Mouse (Mus musculus) urinary bladder, adult 18-20 months (tissue): Measurements from ENCODE around the gene 4931423N10Rik.
"Not testable (repeated sequence)": the region's sequence is repeated elsewhere in the genome, so short reads cannot be mapped to it uniquely, and the experiment has no call there.

Experiments
- DNase-seq, 2 experiments: peaks; one replicate each; pipeline ENCODE4 v3.0.0; 2022; ENCODE audit warnings: low spot score in 2 of 2, mixed read lengths in 2 of 2

4931423N10Rik gene

DNA sequence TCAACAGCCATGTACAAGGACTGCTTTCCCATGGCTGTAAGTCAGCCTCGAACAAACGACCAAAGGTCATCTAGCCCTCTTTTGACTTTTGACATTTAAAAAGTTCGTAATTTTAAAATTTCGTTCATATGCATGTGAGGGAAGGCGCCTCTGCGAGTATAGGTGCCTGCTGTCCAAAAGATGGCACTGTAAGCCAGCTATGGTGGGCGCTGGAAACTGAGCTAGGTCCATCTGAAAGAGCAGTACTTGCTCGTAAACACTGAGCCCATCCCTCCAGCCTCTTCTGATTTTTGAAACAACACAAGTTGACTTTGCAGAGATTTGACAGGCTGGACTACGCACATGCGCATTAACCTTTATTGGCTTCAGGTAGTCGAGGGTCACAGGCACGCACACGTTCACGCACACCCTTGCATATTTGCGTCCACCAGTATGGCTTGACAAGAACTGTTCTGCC, at the start of gene 4931423N10Rik:
4931423N10Rik (plus strand) TSS at position 407 of the 457 bp plus-strand sequence.
- DNase-seq: no peak

DNA sequence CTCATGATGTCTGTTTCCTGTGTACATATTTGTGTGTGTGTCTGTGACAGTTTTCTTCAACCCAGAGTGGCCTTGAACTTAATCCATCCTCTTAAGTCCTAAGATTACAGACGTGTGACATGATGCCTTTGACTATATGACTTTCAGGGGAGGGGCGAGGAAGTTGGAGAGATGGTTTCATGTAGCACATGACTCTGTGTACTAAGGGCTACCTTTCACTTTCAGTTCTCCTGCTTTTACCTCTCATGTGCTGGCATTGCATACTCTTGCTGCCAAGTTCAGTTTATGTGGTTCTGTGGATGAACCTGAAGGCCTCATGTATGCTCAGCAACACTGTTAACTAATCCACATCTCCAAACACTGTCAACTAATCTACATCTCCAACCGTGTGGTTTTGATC, 35.0 kb upstream of the 4931423N10Rik start:
- DNase-seq: no peak

GRCm38 (mm10) chr2:23194366-23194765, 12.9 kb upstream of the 4931423N10Rik start:
- no peak for DNase-seq

DNA sequence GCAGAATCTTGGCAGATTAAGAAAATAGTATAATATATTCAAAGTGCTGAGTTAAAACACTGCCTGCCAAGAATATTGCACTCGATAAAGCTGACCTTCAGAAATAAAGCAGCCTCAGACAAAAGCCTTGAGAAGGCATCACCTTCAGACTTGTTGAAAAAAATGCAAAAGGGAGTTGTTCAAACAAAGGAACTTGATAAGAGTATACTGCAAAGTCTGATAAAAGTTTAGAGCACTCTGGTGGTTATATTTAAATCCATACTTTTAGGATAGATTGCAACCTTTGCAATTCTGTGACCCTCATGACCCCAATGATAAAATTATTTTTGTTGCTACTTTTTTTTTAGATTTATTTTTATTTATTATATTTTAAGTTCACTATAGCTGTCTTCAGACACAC, 6.2 kb upstream of the 4931423N10Rik start:
- DNase-seq: no peak

- DNase-seq: no peak
Observed at GRCm38 (mm10) chr2:23202900-23203670, 4.2 kb upstream of the 4931423N10Rik start.

DNA sequence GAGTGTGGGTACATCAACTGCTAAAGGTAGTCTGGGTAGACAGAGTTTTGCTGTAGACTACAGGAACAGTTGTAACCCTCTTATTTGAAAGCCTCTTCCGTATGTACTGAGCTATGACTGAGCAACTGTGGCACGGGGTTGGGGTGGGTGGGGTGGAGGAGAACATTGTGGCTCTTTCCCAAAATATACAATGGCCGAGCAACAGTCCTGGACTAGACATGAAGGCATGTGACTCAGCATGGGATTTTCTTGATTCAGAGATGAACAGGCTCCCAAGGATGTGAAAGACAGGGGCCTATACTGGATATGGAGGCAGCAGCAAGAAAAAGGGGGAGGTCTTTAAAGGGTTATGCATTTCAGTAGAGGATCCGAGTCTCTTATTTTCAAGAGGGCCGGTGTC, 6.4 kb downstream of the 4931423N10Rik start:
- no peak for DNase-seq

DNA sequence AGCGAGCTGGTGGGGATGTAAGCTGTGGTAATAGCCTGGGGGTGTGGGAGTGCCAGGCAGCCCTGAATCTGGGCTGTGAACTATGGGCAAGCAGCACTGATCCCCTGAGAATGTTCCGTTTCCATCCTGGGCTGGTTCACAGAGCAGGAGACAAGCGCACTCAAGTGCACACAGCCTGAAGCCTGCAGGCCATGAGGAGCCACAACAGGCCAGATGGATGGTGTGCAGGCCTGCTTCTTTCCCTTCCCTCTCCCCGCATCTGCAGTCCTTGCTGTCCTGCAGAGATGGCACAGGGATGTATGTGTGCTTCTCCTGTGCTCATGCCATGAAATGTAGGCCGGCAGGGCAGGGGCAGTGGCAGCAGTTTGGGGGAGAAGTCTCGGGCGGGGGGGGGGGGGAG, 17.9 kb downstream of the 4931423N10Rik start:
- no peak for DNase-seq

- no peak for DNase-seq
Observed at GRCm38 (mm10) chr2:23228463-23228862, 21.2 kb downstream of the 4931423N10Rik start.

DNA sequence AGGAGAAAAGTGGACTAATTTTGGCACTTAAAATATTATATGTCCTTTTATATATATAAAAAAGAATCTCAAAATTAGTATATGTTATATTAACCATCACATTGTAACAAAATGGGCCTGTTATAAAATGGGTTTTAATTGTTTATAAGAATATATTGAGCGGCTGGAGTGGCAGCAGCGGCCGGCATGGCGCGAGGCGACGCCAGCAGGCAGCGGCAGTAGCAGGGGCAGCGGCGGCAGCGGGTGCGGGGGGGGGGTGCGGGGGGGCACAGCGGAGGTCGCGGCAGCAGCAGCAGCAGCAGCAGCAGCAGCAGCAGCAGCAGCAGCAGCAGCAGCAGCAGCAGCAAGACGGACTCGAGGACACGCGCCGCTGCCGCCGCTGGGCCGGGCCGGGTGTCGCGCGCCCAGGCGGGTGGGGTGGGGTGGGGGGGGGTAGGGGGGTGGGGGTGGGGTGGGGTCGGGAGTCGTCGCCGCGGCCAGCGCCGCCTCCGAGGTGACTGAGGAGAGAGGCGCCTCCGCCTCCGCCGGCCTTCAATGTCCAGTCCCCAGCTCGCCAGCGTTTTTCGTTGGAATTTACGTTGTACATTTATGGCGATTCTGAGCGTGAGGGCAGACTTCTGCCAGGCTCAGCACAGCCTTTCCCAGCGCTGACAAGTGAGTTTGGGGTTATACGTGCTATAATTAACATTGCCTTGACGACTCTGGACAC, 26.9 kb downstream of the 4931423N10Rik start:
- peak in 1 of 2 experiments; percentile 2 for DNase-seq

- DNase-seq: not testable (repeated sequence)
Observed at GRCm38 (mm10) chr2:23290991-23291390, 83.7 kb downstream of the 4931423N10Rik start.

- no peak for DNase-seq
Observed at GRCm38 (mm10) chr2:23314869-23315268, 107.6 kb downstream of the 4931423N10Rik start.
